Mouse (Mus musculus) embryonic facial prominence, embryonic 10.5 days (tissue): Measurements from ENCODE around the gene Ano3. TPM values are rescaled to one million over a fixed set of nuclear protein-coding genes. Genes with fewer than 3 reads are reported as not detected.

Experiments used
- DNase-seq: peaks from one replicate; pipeline ENCODE4 v3.0.0-alpha.2; 2017; ENCODE audit warnings: low spot score
- H3K27ac ChIP-seq: fragments of 300-500 bp; sonication (generic); replicated peaks from 2 replicates; pipeline ENCODE4 v1.5.1; 2016; ENCODE audit warnings: mild to moderate bottlenecking
- H3K27me3 ChIP-seq: fragments of 300-500 bp; sonication (generic); replicated peaks from 2 replicates; pipeline ENCODE4 v1.6.1; 2016; ENCODE audit warnings: low read depth, mild to moderate bottlenecking; ENCODE audit not compliant: poor library complexity, severe bottlenecking
- H3K36me3 ChIP-seq: fragments of 300-500 bp; sonication (generic); replicated peaks from 2 replicates; pipeline ENCODE4 v1.6.1; 2016; ENCODE audit warnings: mild to moderate bottlenecking, moderate library complexity
- H3K4me1 ChIP-seq: fragments of 300-500 bp; sonication (generic); 2 replicates; pipeline ENCODE4 v1.6.1; 2016
- H3K4me3 ChIP-seq: fragments of 300-500 bp; sonication (generic); 2 replicates; pipeline ENCODE4 v1.5.1; 2016; ENCODE audit warnings: mild to moderate bottlenecking, moderate library complexity
- H3K9me3 ChIP-seq: fragments of 300-500 bp; sonication (generic); 2 replicates; pipeline ENCODE4 v1.6.1; 2016; ENCODE audit warnings: mild to moderate bottlenecking
- WGBS: fragments of 180-500 bp; shearing (Covaris S2); methylation state at CpG from one replicate; pipeline ENCODE4 v1.1.7; 2016; 5-methylcytosine and 5-hydroxymethylcytosine counted together
- polyA plus RNA-seq: library from polyadenylated mRNA; unstranded; fragments of >200 nt; fragmentation: Nextera tagmentation; extraction: Ambion mirVana; gene quantifications from 2 replicates; pipeline ENCODE4 v1.2.1, GENCODE M21; 2016

Gene Ano3
- polyA plus RNA-seq, 1 experiment from 2014 or later: 0.86 TPM

DNA sequence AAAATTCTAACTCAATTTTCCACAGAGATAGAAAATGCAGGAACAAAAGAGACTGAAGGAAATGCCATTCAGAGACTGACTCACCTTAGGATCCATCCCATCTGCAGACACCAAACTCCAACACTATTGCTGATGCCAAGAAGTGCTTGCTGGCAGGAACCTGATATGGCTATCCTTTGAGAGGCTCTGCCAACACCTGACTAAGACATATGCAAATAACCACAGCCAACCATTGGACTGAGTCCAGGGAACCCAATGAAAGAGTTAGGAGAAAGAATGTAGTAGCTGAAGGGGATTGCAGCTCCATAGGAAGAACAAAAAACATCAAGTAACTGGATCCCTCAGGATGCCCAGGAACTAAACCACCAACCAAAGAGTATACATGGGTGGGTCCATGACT, 21.6 kb downstream of the Ano3 start:
- no peaks in the 10 kb centered on the region for H3K4me1 ChIP-seq
- no peak overlapping the region for H3K4me3 ChIP-seq
- no peak for DNase-seq
- no peaks in the 10 kb centered on the region for H3K9me3 ChIP-seq
- no peak overlapping the region for H3K27ac ChIP-seq
- H3K36me3 ChIP-seq: no peaks in the 10 kb centered on the region
- no peaks in the 10 kb centered on the region for H3K27me3 ChIP-seq

DNA sequence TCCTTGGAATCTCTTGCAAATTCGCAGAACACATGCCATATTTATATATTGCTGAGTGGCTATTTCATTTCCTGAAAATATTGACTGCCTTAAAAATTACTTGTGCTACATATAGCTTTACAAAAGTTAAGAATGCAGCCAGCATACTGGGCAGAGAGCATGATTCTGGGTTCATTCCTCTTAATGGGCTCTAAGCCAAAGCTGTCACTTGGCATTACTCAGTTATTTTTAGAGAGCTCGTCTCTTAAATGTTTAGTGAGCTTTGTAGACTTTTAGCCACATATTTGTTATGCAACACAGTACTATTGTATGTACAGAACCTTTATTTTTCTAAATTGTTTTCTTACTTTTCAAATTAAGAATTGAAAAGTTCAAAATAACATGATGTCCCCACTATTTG, 41.2 kb downstream of the Ano3 start:
- H3K9me3 ChIP-seq: no peaks in the 10 kb centered on the region
- WGBS: 86% methylated on average over 2 of the region's 2 CpGs
- no peaks in the 10 kb centered on the region for H3K36me3 ChIP-seq
- H3K4me1 ChIP-seq: no peaks in the 10 kb centered on the region
- no peak for DNase-seq
- H3K27me3 ChIP-seq: no peaks in the 10 kb centered on the region
- no peak overlapping the region for H3K27ac ChIP-seq
- H3K4me3 ChIP-seq: no peak overlapping the region

DNA sequence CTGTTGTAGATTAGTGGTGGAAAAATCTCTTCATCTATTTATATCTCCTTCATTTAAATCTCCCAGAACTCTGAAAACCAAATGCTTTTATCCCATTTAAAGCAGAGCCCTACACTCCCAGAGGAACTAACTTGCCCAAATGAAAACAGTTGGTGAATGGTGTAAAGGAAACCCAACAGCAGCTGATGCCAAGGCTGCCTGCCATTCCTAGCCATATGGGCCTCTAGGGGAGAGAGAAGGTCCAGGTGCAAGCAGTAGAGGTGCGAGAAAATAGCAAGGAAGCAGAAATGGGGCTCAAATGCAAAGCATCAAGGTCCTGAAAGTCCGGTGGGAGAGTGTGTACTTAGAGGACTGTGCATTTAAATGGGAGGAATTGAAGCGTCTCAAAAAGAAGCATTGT, 44.2 kb downstream of the Ano3 start:
- H3K36me3 ChIP-seq: no peaks in the 10 kb centered on the region
- no peak for DNase-seq
- H3K9me3 ChIP-seq: no peaks in the 10 kb centered on the region
- H3K27ac ChIP-seq: no peak overlapping the region
- 67% methylated on average over 3 of the region's 3 CpGs for WGBS
- no peaks in the 10 kb centered on the region for H3K4me1 ChIP-seq
- H3K4me3 ChIP-seq: no peak overlapping the region
- no peaks in the 10 kb centered on the region for H3K27me3 ChIP-seq

DNA sequence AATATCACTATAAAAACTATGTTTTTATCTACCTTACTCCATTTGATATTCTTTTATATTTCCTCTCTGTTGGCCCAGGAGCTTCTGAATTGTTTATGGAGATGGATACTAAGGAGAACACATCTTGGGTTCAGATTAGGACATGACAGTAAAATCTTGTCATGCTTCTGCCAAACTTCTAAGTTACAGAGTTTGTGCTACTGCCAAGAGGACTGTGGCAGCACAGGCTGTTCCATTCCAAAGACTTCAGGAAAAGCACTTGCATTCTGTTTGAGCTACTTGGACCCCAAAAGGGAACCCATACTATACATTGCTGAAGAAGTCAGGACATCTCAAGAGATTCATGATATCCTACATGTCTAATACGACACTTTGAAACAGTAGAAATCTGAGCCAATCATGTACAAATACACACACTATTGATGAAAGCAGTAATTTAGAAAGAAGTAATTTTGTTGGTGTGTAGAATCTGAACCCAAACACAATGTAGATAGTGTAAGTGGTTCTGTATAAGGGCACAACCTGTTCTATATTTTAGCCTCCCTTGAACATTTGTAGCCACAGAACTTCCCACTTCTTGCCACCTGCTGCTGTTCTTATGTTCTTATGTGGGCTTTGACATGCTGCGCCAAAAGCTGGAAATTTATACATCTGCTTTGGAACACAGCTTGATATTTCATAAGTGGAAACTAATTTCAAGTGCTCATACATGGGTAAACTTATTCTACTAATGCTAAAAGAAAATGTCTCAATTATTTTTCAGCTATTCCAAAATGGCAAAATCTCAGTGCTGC, 54.0 kb downstream of the Ano3 start:
- H3K36me3 ChIP-seq: no peaks in the 10 kb centered on the region
- no peak for DNase-seq
- no peak overlapping the region for H3K27ac ChIP-seq
- no peak overlapping the region for H3K4me3 ChIP-seq
- H3K9me3 ChIP-seq: no peaks in the 10 kb centered on the region
- H3K27me3 ChIP-seq: no peaks in the 10 kb centered on the region
- no peaks in the 10 kb centered on the region for H3K4me1 ChIP-seq
- WGBS: 90% methylated on average over 2 of the region's 2 CpGs

DNA sequence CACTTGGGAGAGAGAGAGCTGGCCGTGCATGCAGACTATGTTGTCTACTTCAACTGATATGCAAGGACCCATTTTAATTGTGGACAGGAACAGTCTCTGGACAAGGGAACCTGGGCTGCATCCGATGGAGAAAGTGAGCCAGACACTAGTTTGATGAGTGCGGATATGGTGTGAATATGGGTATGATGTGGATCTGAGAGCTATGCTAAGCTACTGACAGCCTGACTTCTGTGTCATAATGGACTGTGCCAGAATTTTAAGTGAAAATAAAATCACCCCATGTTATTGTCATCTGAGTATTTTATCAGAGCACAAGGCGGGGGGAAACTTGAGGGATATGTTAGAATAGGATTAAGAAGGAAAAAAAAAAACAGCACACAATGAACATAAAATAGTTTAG, 79.1 kb downstream of the Ano3 start:
- Histone ChIP-seq H3K4me1 (no peaks in the 10 kb centered on the region), H3K36me3 (no peaks in the 10 kb centered on the region), H3K9me3 (no peaks in the 10 kb centered on the region), H3K4me3 (no peak overlapping the region), H3K27ac (no peak overlapping the region), H3K27me3 (no peaks in the 10 kb centered on the region)
- WGBS: 83% methylated on average over 4 of the region's 4 CpGs
- DNase-seq: no peak

DNA sequence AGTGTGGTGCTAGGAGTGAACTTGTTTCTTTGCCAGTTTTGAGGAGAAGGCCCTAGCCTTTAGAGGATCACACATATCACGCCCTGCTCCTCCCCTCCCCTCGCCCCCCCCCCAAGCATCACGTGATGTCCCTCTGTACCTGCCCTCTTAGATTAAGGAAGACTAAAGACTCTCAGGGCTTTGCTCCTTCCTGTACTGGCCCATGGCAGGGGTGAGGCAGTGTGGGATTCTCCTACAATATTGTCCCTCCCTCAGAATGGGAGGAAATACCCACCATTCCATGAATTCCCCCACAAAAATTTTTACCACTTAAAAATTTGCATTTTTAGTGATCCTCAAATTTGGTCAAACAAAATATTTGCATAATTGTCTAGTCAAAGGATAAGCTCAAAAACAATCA, 85.1 kb downstream of the Ano3 start:
- H3K27ac ChIP-seq: no peak overlapping the region
- H3K27me3 ChIP-seq: no peaks in the 10 kb centered on the region
- H3K9me3 ChIP-seq: no peaks in the 10 kb centered on the region
- H3K36me3 ChIP-seq: no peaks in the 10 kb centered on the region
- no peaks in the 10 kb centered on the region for H3K4me1 ChIP-seq
- WGBS: 71% methylated on average over 3 of the region's 3 CpGs
- H3K4me3 ChIP-seq: no peak overlapping the region
- DNase-seq: no peak

DNA sequence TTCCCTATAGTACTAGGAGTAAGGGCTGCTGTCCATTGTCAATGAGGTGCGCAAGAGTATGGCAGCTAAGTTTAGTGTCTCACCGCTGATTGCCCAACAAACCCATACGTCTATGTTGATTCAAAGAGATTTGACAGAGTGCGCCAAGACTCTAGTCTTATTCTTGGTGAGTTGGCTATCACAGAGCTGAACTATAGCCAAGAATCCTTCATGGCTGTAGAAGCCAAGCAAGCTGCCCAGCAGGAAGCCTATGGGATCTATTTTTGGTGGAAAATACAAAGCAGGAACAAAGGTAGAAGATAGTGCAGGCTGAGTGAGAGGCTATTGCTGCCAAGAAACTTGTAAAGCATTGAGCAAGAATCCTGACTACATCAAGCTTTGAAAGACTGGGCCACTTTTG, 87.3 kb downstream of the Ano3 start:
- 98% methylated on average over 4 of the region's 4 CpGs for WGBS
- H3K27me3 ChIP-seq: no peaks in the 10 kb centered on the region
- no peaks in the 10 kb centered on the region for H3K4me1 ChIP-seq
- no peak for DNase-seq
- no peak overlapping the region for H3K27ac ChIP-seq
- no peaks in the 10 kb centered on the region for H3K9me3 ChIP-seq
- no peaks in the 10 kb centered on the region for H3K36me3 ChIP-seq
- no peak overlapping the region for H3K4me3 ChIP-seq

DNA sequence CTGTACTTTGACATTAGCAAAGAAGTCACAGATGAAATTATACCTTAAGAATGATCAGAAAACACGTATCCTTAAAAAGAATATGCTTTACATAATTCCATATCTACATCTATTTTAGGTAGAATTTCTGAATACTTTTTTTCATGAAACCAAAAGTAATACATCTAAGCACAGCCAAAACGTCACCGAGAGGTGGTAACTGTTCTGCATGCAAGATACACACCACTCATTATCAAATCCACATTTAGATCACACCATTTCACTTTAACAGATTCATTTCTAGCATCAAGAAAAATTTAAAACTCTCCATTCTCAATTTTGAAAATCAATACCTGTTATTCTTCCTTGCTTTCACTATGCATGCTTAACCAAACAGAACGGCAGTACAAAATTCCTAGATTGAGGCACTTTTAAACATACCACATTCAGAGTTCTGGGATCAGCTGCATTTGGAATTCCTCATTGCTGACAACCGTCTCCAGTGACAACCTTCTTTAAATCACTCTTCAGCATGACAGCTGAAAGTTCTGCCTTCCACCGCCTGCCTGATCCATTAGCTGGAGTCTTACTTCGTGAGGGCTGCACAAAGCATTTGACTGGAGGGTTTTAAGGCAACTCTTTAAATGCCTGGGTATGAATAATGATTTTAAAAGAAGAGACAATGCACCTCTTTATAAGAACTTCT, 111.0 kb downstream of the Ano3 start:
- Histone ChIP-seq H3K27ac (no peak overlapping the region), H3K9me3 (no peaks in the 10 kb centered on the region), H3K4me3 (no peak overlapping the region), H3K4me1 (no peaks in the 10 kb centered on the region), H3K27me3 (no peaks in the 10 kb centered on the region), H3K36me3 (no peaks in the 10 kb centered on the region)
- DNase-seq: no peak
- 68% methylated on average over 7 of the region's 7 CpGs for WGBS

DNA sequence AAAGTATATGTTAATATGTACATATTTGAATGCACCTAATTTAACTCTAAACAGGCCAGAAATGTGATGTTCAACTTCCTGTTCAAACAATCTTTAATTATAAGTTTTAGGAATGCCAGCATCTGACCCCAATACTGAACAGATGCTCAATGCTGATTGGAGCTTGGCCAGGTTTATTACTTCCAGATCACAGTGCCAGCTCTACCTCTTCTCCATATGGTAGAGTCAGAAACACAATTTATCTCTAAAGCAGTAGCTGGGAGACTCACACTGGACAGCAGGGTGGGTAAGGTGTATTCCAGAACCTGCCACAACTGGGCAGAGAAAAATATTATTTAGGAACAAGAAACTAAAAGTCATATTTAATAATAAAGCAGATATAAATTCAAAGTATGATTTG, 134.5 kb downstream of the Ano3 start:
- no peaks in the 10 kb centered on the region for H3K4me1 ChIP-seq
- no peaks in the 10 kb centered on the region for H3K27me3 ChIP-seq
- no peaks in the 10 kb centered on the region for H3K9me3 ChIP-seq
- no peaks in the 10 kb centered on the region for H3K36me3 ChIP-seq
- no peak overlapping the region for H3K27ac ChIP-seq
- H3K4me3 ChIP-seq: no peak overlapping the region
- DNase-seq: no peak

DNA sequence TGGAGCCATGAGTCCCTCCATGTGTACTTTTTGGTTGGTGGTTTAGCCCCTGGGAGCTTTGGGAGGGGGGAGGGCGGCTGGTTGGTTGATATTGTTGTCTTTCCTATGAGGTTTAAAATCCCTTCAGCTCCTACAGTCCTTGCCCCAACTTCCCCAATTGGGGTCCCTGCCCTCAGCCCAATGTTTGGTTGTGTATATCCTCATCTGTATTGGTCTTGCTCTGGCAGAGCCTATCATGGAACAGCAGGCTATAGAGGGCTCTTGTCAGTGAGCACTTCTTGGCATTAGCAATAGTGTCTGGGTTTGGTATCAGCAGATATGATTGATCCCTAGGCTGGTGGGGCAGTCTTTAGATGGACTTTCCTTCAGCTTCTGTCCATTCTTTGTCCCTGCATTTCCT, 135.8 kb downstream of the Ano3 start:
- Histone ChIP-seq H3K27me3 (no peaks in the 10 kb centered on the region), H3K4me3 (no peak overlapping the region), H3K4me1 (no peaks in the 10 kb centered on the region), H3K27ac (no peak overlapping the region), H3K36me3 (no peaks in the 10 kb centered on the region), H3K9me3 (no peaks in the 10 kb centered on the region)
- 84% methylated on average over 1 of the region's 1 CpGs for WGBS
- DNase-seq: no peak

DNA sequence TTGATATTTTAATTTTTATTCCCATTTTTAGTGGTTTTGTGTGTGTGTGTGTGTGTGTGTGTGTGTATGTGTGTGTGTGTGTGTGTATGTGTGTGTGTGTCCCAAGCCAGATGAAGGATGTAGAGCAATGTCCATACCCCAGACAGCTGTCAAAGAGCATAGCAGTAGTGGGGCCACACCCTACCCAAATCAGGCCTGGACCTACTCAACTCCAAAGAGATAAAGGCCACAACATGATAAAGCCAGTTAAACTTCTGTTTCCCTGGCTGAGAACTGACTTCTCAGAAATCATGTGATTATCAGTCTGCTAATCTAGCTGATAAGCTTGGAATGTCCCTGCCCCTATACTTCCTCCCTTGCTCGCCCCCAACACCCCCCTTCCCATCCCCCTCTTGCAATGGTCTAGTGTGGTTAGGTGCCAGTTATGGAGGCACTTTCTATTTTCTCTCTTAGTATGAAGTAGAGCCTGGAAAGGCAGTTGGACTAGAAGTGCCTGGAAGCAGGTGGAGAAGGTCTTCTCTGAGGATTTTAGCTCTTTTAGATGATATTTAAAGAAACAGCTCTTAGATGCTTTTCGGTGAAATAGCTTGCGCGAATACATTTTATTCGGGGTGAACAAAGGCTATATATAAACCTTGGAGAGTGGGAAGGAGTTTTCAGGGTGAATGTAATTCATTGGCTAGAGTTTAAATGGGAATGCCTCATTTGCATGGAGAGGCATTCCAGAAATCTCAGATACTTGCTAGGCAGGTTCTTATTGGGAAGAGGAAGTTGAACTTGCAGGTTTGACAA, 144.2 kb downstream of the Ano3 start:
- H3K9me3 ChIP-seq: no peaks in the 10 kb centered on the region
- DNase-seq: no peak
- 92% methylated on average over 5 of the region's 5 CpGs for WGBS
- H3K4me1 ChIP-seq: no peaks in the 10 kb centered on the region
- H3K36me3 ChIP-seq: no peaks in the 10 kb centered on the region
- no peaks in the 10 kb centered on the region for H3K27me3 ChIP-seq
- H3K27ac ChIP-seq: no peak overlapping the region
- H3K4me3 ChIP-seq: no peak overlapping the region

DNA sequence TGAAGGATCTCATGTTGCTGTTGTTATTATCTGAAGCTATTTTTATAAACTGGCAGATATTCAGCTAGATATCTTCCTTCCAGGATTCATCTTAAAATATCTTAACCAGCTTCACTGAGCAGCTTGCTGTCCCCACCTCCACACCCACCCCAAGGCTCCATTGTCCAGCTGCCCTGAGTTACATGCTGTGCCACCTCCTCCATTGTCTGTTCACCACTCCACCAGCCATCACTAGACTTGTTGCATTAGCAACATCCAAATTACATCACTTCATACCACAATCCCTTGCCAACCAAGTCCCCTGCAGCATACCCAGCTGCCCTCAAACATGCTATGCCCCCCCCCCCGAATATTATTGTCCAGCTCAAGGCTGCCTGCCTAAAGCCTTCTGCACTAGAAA, 154.8 kb downstream of the Ano3 start:
- Histone ChIP-seq H3K4me3 (no peak overlapping the region), H3K27me3 (no peaks in the 10 kb centered on the region), H3K4me1 (no peaks in the 10 kb centered on the region), H3K36me3 (no peaks in the 10 kb centered on the region), H3K9me3 (no peaks in the 10 kb centered on the region), H3K27ac (no peak overlapping the region)
- WGBS: 77% methylated on average over 1 of the region's 1 CpGs
- no peak for DNase-seq

DNA sequence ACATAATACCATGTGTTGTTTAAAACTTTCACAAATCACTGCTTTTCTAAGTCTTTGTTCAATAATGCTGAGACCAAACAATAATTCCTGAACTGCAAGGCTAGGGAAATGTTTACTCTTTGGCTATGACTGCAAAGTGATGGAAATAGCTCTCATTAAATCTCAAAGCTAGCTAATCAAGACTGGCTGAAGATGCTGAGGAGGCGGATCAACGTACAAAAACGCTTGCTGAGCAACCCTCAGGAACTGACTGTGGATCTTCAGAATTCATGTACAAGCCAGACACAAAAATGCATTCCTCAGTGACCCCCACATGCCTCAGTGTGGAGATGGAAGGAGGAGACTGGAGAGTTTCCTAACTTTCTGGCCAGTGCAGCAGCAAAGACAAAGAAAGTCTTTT, 155.3 kb downstream of the Ano3 start:
- H3K4me1 ChIP-seq: no peaks in the 10 kb centered on the region
- no peaks in the 10 kb centered on the region for H3K9me3 ChIP-seq
- DNase-seq: no peak
- H3K4me3 ChIP-seq: no peak overlapping the region
- 81% methylated on average over 3 of the region's 3 CpGs for WGBS
- no peaks in the 10 kb centered on the region for H3K27me3 ChIP-seq
- no peaks in the 10 kb centered on the region for H3K36me3 ChIP-seq
- no peak overlapping the region for H3K27ac ChIP-seq
